Mouse (Mus musculus) C2C12 (cell line): ENCODE results near the gene Stmn1.

Source experiments
- CEBPB ChIP-seq: IDR thresholded peaks from one replicate; pipeline ENCODE4 v1.6.1; 2011; ENCODE audit warnings: low read depth, mild to moderate bottlenecking, control low read depth, moderate library complexity
- CTCF ChIP-seq: IDR thresholded peaks from one replicate; pipeline ENCODE4 v1.5.1; 2011; ENCODE audit not compliant: control insufficient read depth, insufficient read depth, insufficient read length
- MAX ChIP-seq: IDR thresholded peaks from one replicate; pipeline ENCODE4 v1.6.1; 2011; ENCODE audit warnings: mild to moderate bottlenecking, control low read depth
- MYOD1 ChIP-seq: IDR thresholded peaks from one replicate; pipeline ENCODE4 v1.6.1; 2011; ENCODE audit warnings: low read depth; ENCODE audit not compliant: control insufficient read depth, insufficient read length
- MYOG ChIP-seq: IDR thresholded peaks from one replicate; pipeline ENCODE4 v1.6.1; 2011; ENCODE audit not compliant: control insufficient read depth, insufficient read length; ENCODE audit errors: extremely low read depth

DNA sequence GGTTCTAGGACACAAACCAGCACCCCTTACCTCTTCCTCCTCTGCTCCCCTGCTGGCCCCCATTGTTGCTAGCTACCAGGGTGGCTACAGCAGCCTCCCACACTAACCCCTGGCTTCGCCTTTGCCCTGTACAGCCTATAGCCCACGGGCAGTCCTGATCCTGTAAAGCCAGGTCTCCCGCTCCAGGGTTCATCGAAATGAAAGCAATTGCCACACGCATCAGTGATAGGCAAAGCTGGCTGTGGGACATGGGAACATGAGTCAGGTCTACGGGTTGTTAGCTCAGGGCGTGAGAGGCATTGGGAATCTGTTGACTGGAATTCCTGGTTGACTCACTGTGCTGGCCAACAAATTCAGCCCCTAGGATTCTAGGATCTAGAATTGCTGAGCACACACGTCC, 14.3 kb downstream of the Stmn1 start:
- no peak for TF ChIP-seq CTCF
- no peak for TF ChIP-seq MYOD1
- TF ChIP-seq MAX = no peak
- no peak for TF ChIP-seq CEBPB
- TF ChIP-seq MYOG = no peak
